Mouse (Mus musculus) liver, adult 2 months (tissue): ENCODE results near the gene Pp2d1.

Experiments
- CTCF ChIP-seq: fragments of 200-500 bp; IDR thresholded peaks from 2 replicates; pipeline ENCODE4 v1.5.1; 2011; ENCODE audit warnings: low read depth, low read length, control low read depth
- POLR2A ChIP-seq: fragments of 200-500 bp; IDR thresholded peaks from 2 replicates; pipeline ENCODE4 v1.6.1; 2011; ENCODE audit warnings: low read length, control low read depth; ENCODE audit not compliant: insufficient read depth; ENCODE audit errors: extremely low read depth

GRCm38 (mm10) chr17:53465569-53465968, 73.7 kb downstream of the Pp2d1 start:
- TF ChIP-seq POLR2A (no peak), CTCF (peak; percentile 69)
